Mouse (Mus musculus): ENCODE measurements around the gene Idh2. TPM values are rescaled to one million over a fixed set of nuclear protein-coding genes. Genes with fewer than 3 reads are reported as not detected.

Gene Idh2
- total RNA-seq, 2 experiments from 2014 or later = 53.9 to 67.1 TPM

GRCm38 (mm10) chr7:80094481-80094880 lies 20.7 kb downstream of the Idh2 start:
- intact Hi-C loops (cut with DNase I) = no loop called here
- no peak for TF ChIP-seq CTCF (IDR thresholded peaks at IDR 0.05)
- no peak overlapping the region for H3K4me3 ChIP-seq
- H3K27ac ChIP-seq = no peak overlapping the region; the same call in 1 of the 2 replicates
- no peak for DNase-seq (ENCODE audit: extremely low spot score in 1 of 2, low spot score in 2 of 2)

DNA sequence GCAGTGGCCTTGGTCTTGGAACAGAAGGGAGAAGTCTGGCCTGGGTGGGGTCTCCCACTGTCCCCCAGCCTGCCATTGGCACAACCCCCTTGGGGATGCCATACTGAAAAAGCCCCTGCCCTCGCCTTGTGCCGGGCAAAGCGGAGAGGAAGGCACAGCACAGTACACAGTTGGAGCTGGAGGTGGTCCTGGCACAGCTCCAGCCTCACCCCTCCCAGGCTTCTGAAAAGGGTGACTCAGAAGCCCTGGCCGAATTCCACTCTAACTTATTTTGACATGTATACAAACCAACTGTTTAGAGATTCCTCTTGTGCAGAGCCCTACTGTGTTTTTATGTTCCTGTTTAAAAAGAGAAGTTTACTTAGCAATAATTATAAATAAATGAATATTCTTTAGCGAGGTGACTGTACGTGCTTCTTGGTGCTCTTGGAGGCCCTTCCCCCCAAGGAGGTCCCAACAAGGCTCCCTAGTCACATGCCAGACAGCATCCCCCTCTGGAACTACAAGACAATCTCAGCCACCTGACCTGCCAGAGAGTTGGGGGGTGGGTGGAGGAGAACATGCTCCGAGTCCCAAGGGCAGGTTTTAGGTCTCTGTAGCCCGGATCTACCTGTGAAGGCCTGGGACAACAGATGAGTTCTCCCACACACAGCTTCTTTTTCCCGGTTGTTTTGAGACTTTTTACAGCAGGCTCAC lies 22.7 kb downstream of the Idh2 start:
- no peak for TF ChIP-seq CTCF (IDR thresholded peaks at IDR 0.05)
- intact Hi-C loops (cut with DNase I) = no loop called here
- peak overlapping the region; percentile 4 for H3K27ac ChIP-seq
- peak; percentile 64 to 81 for DNase-seq (ENCODE audit: extremely low spot score in 1 of 2, low spot score in 2 of 2)
- H3K4me3 ChIP-seq = no peak overlapping the region

DNA sequence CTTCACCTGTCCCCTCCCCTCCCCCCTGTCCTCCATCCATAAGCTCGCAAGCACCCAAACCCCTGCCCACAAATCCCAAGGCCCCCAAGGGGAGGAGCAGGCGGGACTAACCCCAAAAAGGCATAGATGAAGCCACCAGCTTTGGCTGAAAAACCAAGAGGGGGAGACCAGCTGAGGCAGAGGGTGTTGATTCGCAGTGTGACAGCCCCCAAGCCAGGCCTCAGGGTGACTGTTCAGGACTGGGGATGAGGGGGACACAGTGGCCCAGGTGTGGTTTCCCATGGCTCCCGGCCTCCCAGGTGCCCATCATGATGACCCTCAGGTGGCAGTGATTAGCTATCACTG lies 23.4 kb downstream of the Idh2 start:
- no peak for DNase-seq (ENCODE audit: extremely low spot score in 1 of 2, low spot score in 2 of 2)
- intact Hi-C loops (cut with DNase I) = no loop called here
- no peak overlapping the region for H3K4me3 ChIP-seq
- TF ChIP-seq CTCF (IDR thresholded peaks at IDR 0.05) = no peak
- H3K27ac ChIP-seq = peak overlapping the region; percentile 4

DNA sequence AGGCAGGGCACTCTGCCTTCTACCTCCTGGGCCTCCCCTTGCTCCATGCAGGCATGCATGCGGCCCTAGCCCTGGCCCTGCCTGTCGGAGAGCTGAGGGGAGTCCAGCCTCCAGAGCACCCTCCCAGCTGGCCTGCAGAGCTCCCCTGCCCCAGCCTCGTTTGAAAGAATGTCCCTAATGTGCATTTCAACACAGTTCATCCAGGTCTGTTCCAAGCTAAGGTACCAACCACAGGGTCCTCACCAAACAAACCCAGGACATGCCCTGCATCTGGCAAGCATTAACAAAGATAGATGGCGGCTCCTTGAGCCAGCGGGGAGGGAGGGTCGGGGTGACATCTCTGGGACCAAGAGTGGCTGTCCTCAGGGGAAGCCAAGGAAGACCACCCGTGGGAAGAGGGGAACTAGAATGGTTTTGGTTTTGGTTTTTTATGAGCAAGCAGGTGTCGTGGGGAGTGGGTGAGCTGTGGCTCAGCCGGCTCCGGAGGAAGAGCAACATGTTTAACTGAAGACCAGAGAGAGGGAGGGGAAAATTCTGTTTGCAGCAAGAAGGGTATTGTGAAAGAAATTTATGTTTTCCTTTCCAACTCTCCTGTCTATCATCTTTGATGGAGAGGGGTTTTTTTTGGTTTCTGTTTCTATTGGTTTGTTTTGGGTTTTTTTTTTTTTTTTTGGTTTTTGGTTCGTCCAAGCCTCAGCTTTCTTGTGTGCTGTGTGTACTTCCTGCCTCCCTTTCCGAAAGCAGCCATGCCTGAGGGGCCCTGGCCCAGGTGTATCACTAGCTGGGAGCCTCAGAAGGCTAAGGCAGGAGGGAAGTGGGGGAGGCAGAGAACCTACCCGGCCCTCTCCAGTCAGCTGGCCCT lies 24.0 kb downstream of the Idh2 start:
- intact Hi-C loops (cut with DNase I) = no loop called here
- Histone ChIP-seq H3K4me3 (no peak overlapping the region), H3K27ac (peak overlapping the region; percentile 4)
- TF ChIP-seq CTCF (IDR thresholded peaks at IDR 0.05) = no peak
- no peak for DNase-seq (ENCODE audit: extremely low spot score in 1 of 2, low spot score in 2 of 2)

GRCm38 (mm10) chr7:80090191-80091003 lies 24.8 kb downstream of the Idh2 start:
- intact Hi-C loops (cut with DNase I) = no loop called here
- no peak overlapping the region for H3K27ac ChIP-seq

GRCm38 (mm10) chr7:80088191-80088590 lies 27.0 kb downstream of the Idh2 start:
- H3K27ac ChIP-seq = no peak overlapping the region
- intact Hi-C loops (cut with DNase I) = loop anchor here (10.0 kb wide), 1 partner anchor 163 kb away; the partner anchor contains the start of gene Ap3s2
- no peak for TF ChIP-seq CTCF (IDR thresholded peaks at IDR 0.05)

More at GRCm38 (mm10) chr7:80090191-80091003, 24.8 kb downstream of the Idh2 start:
- H3K4me3 ChIP-seq = no peak overlapping the region
- TF ChIP-seq CTCF (IDR thresholded peaks at IDR 0.05) = no peak
- DNase-seq (ENCODE audit: extremely low spot score in 1 of 2, low spot score in 2 of 2) = no peak

DNA sequence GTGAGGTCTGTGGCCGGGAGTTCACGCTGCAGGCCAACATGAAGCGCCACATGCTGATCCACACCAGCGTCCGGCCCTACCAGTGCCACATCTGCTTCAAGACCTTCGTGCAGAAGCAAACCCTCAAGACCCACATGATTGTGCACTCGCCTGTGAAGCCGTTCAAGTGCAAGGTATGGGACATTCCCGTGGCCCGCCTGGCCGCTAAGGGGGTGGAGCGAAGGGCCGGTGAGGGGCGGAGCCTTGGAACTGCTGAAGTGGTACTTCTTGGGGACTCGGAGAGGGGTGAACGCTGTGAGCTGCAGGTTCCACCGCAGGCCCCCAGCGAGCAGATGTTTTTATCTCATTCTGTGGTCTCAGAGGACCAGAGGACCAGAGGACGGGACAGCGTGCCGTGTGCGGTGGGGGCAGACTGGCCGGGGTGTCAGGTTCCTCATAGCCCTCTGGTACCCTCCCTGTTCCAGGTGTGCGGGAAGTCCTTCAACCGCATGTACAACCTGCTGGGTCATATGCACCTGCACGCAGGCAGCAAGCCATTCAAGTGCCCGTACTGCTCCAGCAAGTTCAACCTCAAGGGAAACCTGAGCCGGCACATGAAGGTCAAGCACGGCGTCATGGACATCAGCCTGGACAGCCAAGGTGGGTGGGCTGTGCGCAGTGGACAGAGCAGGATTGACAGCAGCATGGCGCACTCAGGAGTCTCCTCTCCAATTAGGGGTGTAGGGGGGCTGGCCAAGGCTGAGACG lies 29.0 kb downstream of the Idh2 start:
- intact Hi-C loops (cut with DNase I) = loop anchor here (2.0 to 10.0 kb wide), 2 partner anchors 61 to 161 kb away; partner anchors contain the start of genes Ap3s2 and Zfp710
- no peak for TF ChIP-seq CTCF (IDR thresholded peaks at IDR 0.05)
- Histone ChIP-seq H3K27ac (no peak overlapping the region), H3K4me3 (no peak overlapping the region)
- DNase-seq (ENCODE audit: extremely low spot score in 1 of 2, low spot score in 2 of 2) = no peak

More at GRCm38 (mm10) chr7:80088191-80088590, 27.0 kb downstream of the Idh2 start:
- DNase-seq (ENCODE audit: extremely low spot score in 1 of 2, low spot score in 2 of 2) = no peak
- no peak overlapping the region for H3K4me3 ChIP-seq

DNA sequence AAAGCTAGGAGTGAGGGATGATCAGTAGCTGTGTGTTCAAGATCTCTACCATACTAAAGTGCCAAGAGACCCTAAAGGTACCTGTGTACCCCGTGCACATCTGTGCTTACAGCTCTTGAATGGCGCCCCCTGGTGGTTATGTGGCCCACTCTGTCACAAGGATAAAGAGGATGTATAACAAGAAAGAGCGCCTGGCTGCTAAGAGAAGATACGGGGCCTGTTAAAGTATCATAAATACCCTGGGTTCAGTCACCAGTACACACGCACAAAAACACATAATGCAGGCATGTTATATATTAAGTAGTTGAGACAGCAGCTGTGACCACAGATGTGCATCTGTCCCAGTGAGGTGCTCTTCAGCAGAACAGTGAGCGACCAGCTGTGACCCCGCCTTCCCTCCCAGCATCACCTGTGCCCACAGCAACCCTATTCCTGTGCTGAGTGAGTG lies 30.7 kb downstream of the Idh2 start:
- H3K4me3 ChIP-seq = no peak overlapping the region
- DNase-seq (ENCODE audit: extremely low spot score in 1 of 2, low spot score in 2 of 2) = no peak
- intact Hi-C loops (cut with DNase I) = loop anchor here (2.0 to 10.0 kb wide), 2 partner anchors 60 to 160 kb away; partner anchors contain the start of genes Ap3s2 and Zfp710
- peak; percentile 68 for TF ChIP-seq CTCF (IDR thresholded peaks at IDR 0.05)
- no peak overlapping the region for H3K27ac ChIP-seq

DNA sequence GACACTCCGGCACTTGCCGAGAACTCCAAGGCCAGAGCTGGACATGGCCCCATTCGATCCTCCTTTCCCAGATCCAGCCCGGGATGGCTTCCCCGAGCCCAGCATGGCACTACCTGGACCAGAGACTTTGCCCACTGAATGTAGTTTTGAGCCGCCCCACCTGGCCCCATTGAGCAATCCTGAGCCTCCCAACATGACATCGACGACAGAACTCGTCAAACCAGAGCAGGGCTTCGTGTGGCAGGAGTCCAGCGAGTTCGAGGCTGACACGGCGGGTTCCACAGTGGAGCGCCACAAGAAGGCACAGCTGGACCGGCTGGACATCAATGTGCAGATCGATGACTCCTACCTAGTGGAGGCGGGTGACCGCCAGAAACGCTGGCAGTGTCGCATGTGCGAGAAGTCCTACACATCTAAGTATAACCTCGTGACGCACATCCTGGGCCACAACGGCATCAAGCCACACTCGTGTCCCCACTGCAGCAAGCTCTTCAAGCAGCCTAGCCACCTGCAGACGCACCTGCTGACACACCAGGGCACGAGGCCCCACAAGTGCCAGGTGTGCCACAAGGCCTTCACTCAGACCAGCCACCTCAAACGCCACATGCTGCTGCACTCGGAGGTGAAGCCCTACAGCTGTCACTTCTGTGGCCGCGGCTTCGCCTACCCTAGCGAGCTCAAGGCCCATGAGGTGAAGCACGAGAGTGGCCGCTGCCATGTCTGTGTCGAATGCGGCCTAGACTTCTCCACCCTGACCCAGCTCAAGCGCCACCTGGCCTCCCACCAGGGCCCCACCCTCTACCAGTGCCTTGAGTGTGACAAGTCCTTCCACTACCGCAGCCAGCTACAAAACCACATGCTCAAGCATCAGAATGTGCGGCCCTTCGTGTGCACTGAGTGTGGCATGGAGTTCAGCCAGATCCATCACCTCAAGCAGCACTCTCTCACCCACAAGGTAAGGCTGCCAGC lies 33.3 kb downstream of the Idh2 start:
- Histone ChIP-seq H3K4me3 (no peak overlapping the region), H3K27ac (no peak overlapping the region)
- no peak for TF ChIP-seq CTCF (IDR thresholded peaks at IDR 0.05)
- DNase-seq (ENCODE audit: extremely low spot score in 1 of 2, low spot score in 2 of 2) = no peak
- intact Hi-C loops (cut with DNase I) = loop anchor here (10.0 kb wide), 1 partner anchor 157 kb away; the partner anchor contains the start of gene Ap3s2
